25 mouse cellular contexts compared by ENCODE assay signal in genomic region chr3:106032781-106033180, GRCm38 (mm10). TPM values are rescaled to one million over a fixed set of nuclear protein-coding genes. Genes with fewer than 3 reads are reported as not detected.
DNase-seq lines count a peak whose midpoint lies in the region; ATAC-seq lines count a peak whose summit lies in the region.
"Had no signal": no experiment of that assay in that cellular context is flagged by ENCODE, and none has a peak within 500 bp of the region (broad histone marks: within the 10 kb centered on the region; RNA-seq: fewer than 3 reads in every experiment).

Chil5 (minus strand) TSS chr3:106032814.

- H3K4me2 ChIP-seq in kidney, embryonic 15.5 days, result no peak within 1 kb of the TSS
- H3K4me2 ChIP-seq: limb, embryonic 12.5 days; liver, embryonic 12.5 days; lung, embryonic 14.5 days; midbrain, embryonic 13.5 days had no signal

- H3K9ac ChIP-seq in kidney, embryonic 15.5 days, result no peak within 1 kb of the TSS
- H3K9ac ChIP-seq: forebrain, postnatal 0 days; limb, embryonic 12.5 days; liver, embryonic 12.5 days; lung, embryonic 14.5 days; midbrain, embryonic 13.5 days had no signal

- peak; percentile 23 for DNase-seq in T-cell, adult 2 months (ENCODE audit: low spot score)
- DNase-seq in cerebellum, adult 9-11 months, result peak; percentile 65
- no peak for DNase-seq in thymus, adult 18-20 months
- DNase-seq in lung, adult 18-20 months, result no peak
- DNase-seq: adrenal gland, adult 8-10 months; forebrain, postnatal 0 days; kidney, adult 2 months; kidney, postnatal 25 days; layer of hippocampus, adult 9-11 months; lung, embryonic 14.5 days; thymus, postnatal 25 days had no signal

- no peaks in the 10 kb centered on the region for H3K36me3 ChIP-seq in kidney, embryonic 15.5 days
- H3K36me3 ChIP-seq: heart, embryonic 10.5 days; limb, embryonic 12.5 days; liver, embryonic 12.5 days; midbrain, embryonic 13.5 days had no signal

- H3K4me1 ChIP-seq in kidney, embryonic 15.5 days, result no peaks in the 10 kb centered on the region
- H3K4me1 ChIP-seq: heart, embryonic 10.5 days; limb, embryonic 12.5 days; liver, embryonic 12.5 days; midbrain, embryonic 13.5 days had no signal

- peak; percentile 53 for ATAC-seq in CD4-positive, CD25-positive, alpha-beta regulatory T cell, adult 4 months
- peak; percentile 68 for ATAC-seq in megakaryocyte-erythroid progenitor cell, adult 5-6 weeks (replicated peaks; ENCODE audit: low FRiP score, low TSS enrichment, poor library complexity, severe bottlenecking)
- ATAC-seq in kidney, embryonic 15.5 days (replicated peaks; ENCODE audit: low FRiP score), result no peak
- ATAC-seq: forebrain, postnatal 0 days; liver, embryonic 12.5 days; midbrain, embryonic 13.5 days had no signal

- 83% methylated on average over 1 of the region's 1 CpGs for WGBS in kidney, embryonic 15.5 days

- H3K27me3 ChIP-seq in kidney, embryonic 15.5 days, result no peaks in the 10 kb centered on the region
- H3K27me3 ChIP-seq: limb, embryonic 12.5 days; liver, embryonic 12.5 days; midbrain, embryonic 13.5 days had no signal

- no peaks in the 10 kb centered on the region for H3K9me3 ChIP-seq in kidney, embryonic 15.5 days (replicated peaks)
- H3K9me3 ChIP-seq: heart, embryonic 10.5 days; limb, embryonic 12.5 days; liver, embryonic 12.5 days; midbrain, embryonic 13.5 days had no signal

- H3K27ac ChIP-seq in kidney, embryonic 15.5 days, result no peak within 1 kb of the TSS
- H3K27ac ChIP-seq: heart, embryonic 10.5 days; limb, embryonic 12.5 days; liver, embryonic 12.5 days; macrophage; midbrain, embryonic 13.5 days had no signal

- H3K4me3 ChIP-seq in kidney, embryonic 15.5 days (replicated peaks), result no peak within 1 kb of the TSS
- H3K4me3 ChIP-seq: heart, embryonic 10.5 days; limb, embryonic 12.5 days; liver, embryonic 12.5 days; midbrain, embryonic 13.5 days had no signal

RNA-seq across cellular contexts. Expression of gene Chil5, which starts in this region (rescaled TPM):
- 10 to 100 TPM in 1 of 2 experiments, 1 to 10 TPM in 1; 9.4 to 10.6 TPM for polyA plus RNA-seq in CD4-positive, CD25-positive, alpha-beta regulatory T cell, adult 4 months (2017; shearing (Covaris generic))
- not detected in 2 replicates for total RNA-seq in megakaryocyte-erythroid progenitor cell, adult 5-6 weeks (2014; fragmentation: Nextera tagmentation)
- not detected in 2 replicates for total RNA-seq in megakaryocyte-erythroid progenitor cell, adult 5-6 weeks (2017)
- not detected in 2 replicates for polyA plus RNA-seq in kidney, embryonic 15.5 days (2015; fragmentation: Nextera tagmentation; extraction: Ambion mirVana)
- total RNA-seq: adrenal gland, adult 8-10 months; forebrain, postnatal 0 days; gastrocnemius, adult 18-20 months; left cerebral cortex, postnatal 10 days had no signal
- polyA plus RNA-seq: embryonic facial prominence, embryonic 14.5 days; heart, embryonic 10.5 days; hindbrain, embryonic 11.5 days; limb, embryonic 12.5 days; liver, embryonic 12.5 days; lung, embryonic 14.5 days; macrophage; midbrain, embryonic 13.5 days; neural tube, embryonic 14.5 days; stomach, embryonic 16.5 days had no signal

Comparison
In these comparisons a context has a peak if more than half of its experiments do, and no peak if none do; other contexts are left out.
1. RNA of gene Chil5 (polyA plus RNA-seq): 9.4 to 10.6 TPM in CD4-positive, CD25-positive, alpha-beta regulatory T cell, adult 4 months; not detected in kidney, embryonic 15.5 days; every median in the first group is over 10 times any median in the second.
2. Peak in ATAC-seq in megakaryocyte-erythroid progenitor cell, adult 5-6 weeks; RNA of the gene not detected or under 1 TPM.
3. DNase-seq: peak in T-cell, adult 2 months (single experiment) and cerebellum, adult 9-11 months (single experiment); none in thymus, adult 18-20 months (0 of 2) and lung, adult 18-20 months (0 of 2).